ENCODE assay signal across 18 mouse cellular contexts in genomic region chr2:24570917-24571316, GRCm38 (mm10).
A peak's percentile ranks its signal among the peaks of the same experiment; 100 is the strongest.
DNase-seq lines count a peak whose midpoint lies in the region; ATAC-seq and TF ChIP-seq lines count a peak whose summit lies in the region.
"Had no signal": no experiment of that assay in that cellular context is flagged by ENCODE, and none has a peak within 500 bp of the region (broad histone marks: within the 10 kb centered on the region; RNA-seq: fewer than 3 reads in every experiment).

No protein-coding gene starts in this region.

- H3K36me3 ChIP-seq in heart, embryonic 12.5 days: no peaks in the 10 kb centered on the region
- no peaks in the 10 kb centered on the region for H3K36me3 ChIP-seq in stomach, postnatal 0 days (ENCODE audit: control insufficient read depth, insufficient read depth, low read length)
- H3K36me3 ChIP-seq: embryonic facial prominence, embryonic 15.5 days; forebrain, embryonic 10.5 days; limb, embryonic 15.5 days had no signal

- peak; percentile 9 for DNase-seq in heart, adult 8-10 months (ENCODE audit: low spot score)
- DNase-seq in lung, postnatal 25 days (ENCODE audit: low spot score): peak; percentile 4
- no peak for DNase-seq in lung, postnatal 14 days
- no peak for DNase-seq in kidney, adult 8-10 months
- no peak for DNase-seq in stomach, postnatal 0 days (ENCODE audit: low spot score)
- DNase-seq: adrenal gland, postnatal 14 days; cerebellum, adult 9-10 months; embryo, embryonic 11 days; gastrocnemius, postnatal 14 days; kidney, adult 9 months had no signal

- H3K9ac ChIP-seq in heart, embryonic 12.5 days: no peak overlapping the region
- H3K9ac ChIP-seq in stomach, postnatal 0 days (ENCODE audit: low read length): no peak overlapping the region
- H3K9ac ChIP-seq: embryonic facial prominence, embryonic 15.5 days; limb, embryonic 15.5 days had no signal

- ATAC-seq in heart, embryonic 12.5 days (ENCODE audit: insufficient number of reproducible peaks, low FRiP score): no peak
- ATAC-seq in megakaryocyte progenitor cell, adult 5-6 weeks (replicated peaks; ENCODE audit: poor library complexity): peak; percentile 94
- ATAC-seq in stomach, postnatal 0 days (ENCODE audit: low FRiP score, low TSS enrichment): no peak
- ATAC-seq: activated CD4-positive, CD25-positive, alpha-beta regulatory T cell, adult 4 months; Patski had no signal

- no peak for TF ChIP-seq EP300 in stomach, postnatal 0 days (optimal IDR thresholded peaks at IDR 0.05)

- no peaks in the 10 kb centered on the region for H3K4me1 ChIP-seq in heart, embryonic 12.5 days (replicated peaks)
- H3K4me1 ChIP-seq in bone marrow macrophage, adult 2 months (ENCODE audit: control insufficient read depth, insufficient read depth, low read length): peaks cover 20% of the 10 kb centered on the region
- H3K4me1 ChIP-seq in stomach, postnatal 0 days (replicated peaks; ENCODE audit: control insufficient read depth, insufficient read depth): no peaks in the 10 kb centered on the region
- H3K4me1 ChIP-seq: embryonic facial prominence, embryonic 15.5 days; forebrain, embryonic 10.5 days; limb, embryonic 15.5 days had no signal

- H3K9me3 ChIP-seq in heart, embryonic 12.5 days (replicated peaks): no peaks in the 10 kb centered on the region
- no peaks in the 10 kb centered on the region for H3K9me3 ChIP-seq in stomach, postnatal 0 days (ENCODE audit: control insufficient read depth, low read length)
- H3K9me3 ChIP-seq: embryonic facial prominence, embryonic 15.5 days; forebrain, embryonic 10.5 days; limb, embryonic 15.5 days had no signal

- no peak for TF ChIP-seq CTCF in bone marrow macrophage, adult 2 months (IDR thresholded peaks at IDR 0.05; ENCODE audit: low read depth, low read length)
- no peak for TF ChIP-seq CTCF in stomach, postnatal 0 days (IDR thresholded peaks at IDR 0.05; ENCODE audit: low read depth)

- no peak overlapping the region for H3K4me3 ChIP-seq in heart, embryonic 12.5 days
- H3K4me3 ChIP-seq in bone marrow macrophage, adult 2 months (ENCODE audit: insufficient read depth, low read length): no peak overlapping the region
- no peak overlapping the region for H3K4me3 ChIP-seq in stomach, postnatal 0 days (ENCODE audit: low read depth, low read length)
- H3K4me3 ChIP-seq: embryonic facial prominence, embryonic 15.5 days; forebrain, embryonic 10.5 days; limb, embryonic 15.5 days had no signal

- no peak overlapping the region for H3K27ac ChIP-seq in heart, embryonic 12.5 days (ENCODE audit: poor library complexity, severe bottlenecking)
- H3K27ac ChIP-seq in bone marrow macrophage, adult 2 months (ENCODE audit: insufficient read depth, low read depth, low read length): peak overlapping the region; percentile 81
- H3K27ac ChIP-seq in stomach, postnatal 0 days (replicated peaks): no peak overlapping the region
- H3K27ac ChIP-seq: embryonic facial prominence, embryonic 15.5 days; forebrain, embryonic 10.5 days; limb, embryonic 15.5 days had no signal

- WGBS in heart, embryonic 12.5 days: 52% methylated on average over 1 of the region's 1 CpGs
- 90% methylated on average over 1 of the region's 1 CpGs for WGBS in stomach, postnatal 0 days

- H3K27me3 ChIP-seq in heart, embryonic 12.5 days (replicated peaks): peaks cover 11% of the 10 kb centered on the region; the same call in 1 of the 2 replicates
- no peaks in the 10 kb centered on the region for H3K27me3 ChIP-seq in stomach, postnatal 0 days (ENCODE audit: control insufficient read depth, insufficient read depth, low read length)
- H3K27me3 ChIP-seq: embryonic facial prominence, embryonic 15.5 days; limb, embryonic 15.5 days; Patski had no signal

- no peak for TF ChIP-seq POLR2A in bone marrow macrophage, adult 2 months (IDR thresholded peaks at IDR 0.05; ENCODE audit: borderline replicate concordance, low read depth, low read length)

- H3K4me2 ChIP-seq in heart, embryonic 12.5 days: no peak overlapping the region
- no peak overlapping the region for H3K4me2 ChIP-seq in stomach, postnatal 0 days (replicated peaks; ENCODE audit: low read depth)
- H3K4me2 ChIP-seq: embryonic facial prominence, embryonic 15.5 days; limb, embryonic 15.5 days had no signal

Comparison
In these comparisons a context has a peak if more than half of its experiments do, and no peak if none do; other contexts are left out.
1. DNase-seq: peak in heart, adult 8-10 months (single experiment) and lung, postnatal 25 days (single experiment); none in lung, postnatal 14 days (single experiment), kidney, adult 8-10 months (0 of 2) and stomach, postnatal 0 days (single experiment).